Mouse (Mus musculus) left cerebral cortex, postnatal 36 days (tissue): ENCODE measurements at regions not wholly inside any gene's neighbourhood (a gene's known extent, or its start where the extent isn't known, plus 50 kb on each side); places are given as distances from the start of the nearest gene placed in this dataset.

ENCODE experiments used
- DNase-seq, 2 experiments: peaks; one replicate each; pipeline ENCODE4 v3.0.0; 2021 to 2022; ENCODE audit warnings: low spot score in 2 of 2, mixed read lengths in 1 of 2
- intact Hi-C: fragments of 180-260 bp; cut with DNase I; formaldehyde crosslinking; loops from one replicate; pipeline ENCODE4 v1.15.1; 2025

DNA sequence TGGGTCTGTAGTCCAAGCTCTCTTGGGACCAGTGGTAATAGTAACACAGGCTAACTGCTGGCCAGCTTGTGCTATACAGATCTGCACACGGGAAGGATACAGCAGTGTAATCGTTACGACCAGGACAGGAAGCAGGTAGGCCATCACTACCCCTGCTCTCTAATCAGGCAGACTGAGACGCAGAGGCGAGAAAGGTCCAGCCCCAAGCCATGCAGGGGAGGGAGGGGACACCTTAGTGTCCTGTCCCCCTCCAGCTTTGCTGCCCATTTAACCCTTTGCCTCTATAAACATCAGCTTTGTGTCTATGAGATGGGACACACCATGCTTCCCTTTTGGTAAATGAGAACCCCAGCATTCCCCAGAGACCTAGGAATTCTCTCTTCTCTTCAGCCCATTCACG, 249.9 kb downstream of the Bcl11b start:
- intact Hi-C loops = loop anchor here (10.0 kb wide), 1 partner anchor 241 kb away; no protein-coding TSS in a partner anchor
- no peak for DNase-seq

- intact Hi-C loops = loop anchor here (10.0 kb wide), 1 partner anchor 240 kb away; no protein-coding TSS in a partner anchor
- no peak for DNase-seq
These were observed 248.5 kb downstream of the Bcl11b start for GRCm38 (mm10) chr12:107754885-107755284.

GRCm38 (mm10) chr12:107755820-107756517, 247.4 kb downstream of the Bcl11b start:
- intact Hi-C loops = loop anchor here (10.0 kb wide), 1 partner anchor 239 kb away; no protein-coding TSS in a partner anchor
- no peak for DNase-seq

GRCm38 (mm10) chr12:107757184-107757583, 246.2 kb downstream of the Bcl11b start:
- intact Hi-C loops = loop anchor here (10.0 kb wide), 1 partner anchor 238 kb away; no protein-coding TSS in a partner anchor
- DNase-seq = no peak

DNA sequence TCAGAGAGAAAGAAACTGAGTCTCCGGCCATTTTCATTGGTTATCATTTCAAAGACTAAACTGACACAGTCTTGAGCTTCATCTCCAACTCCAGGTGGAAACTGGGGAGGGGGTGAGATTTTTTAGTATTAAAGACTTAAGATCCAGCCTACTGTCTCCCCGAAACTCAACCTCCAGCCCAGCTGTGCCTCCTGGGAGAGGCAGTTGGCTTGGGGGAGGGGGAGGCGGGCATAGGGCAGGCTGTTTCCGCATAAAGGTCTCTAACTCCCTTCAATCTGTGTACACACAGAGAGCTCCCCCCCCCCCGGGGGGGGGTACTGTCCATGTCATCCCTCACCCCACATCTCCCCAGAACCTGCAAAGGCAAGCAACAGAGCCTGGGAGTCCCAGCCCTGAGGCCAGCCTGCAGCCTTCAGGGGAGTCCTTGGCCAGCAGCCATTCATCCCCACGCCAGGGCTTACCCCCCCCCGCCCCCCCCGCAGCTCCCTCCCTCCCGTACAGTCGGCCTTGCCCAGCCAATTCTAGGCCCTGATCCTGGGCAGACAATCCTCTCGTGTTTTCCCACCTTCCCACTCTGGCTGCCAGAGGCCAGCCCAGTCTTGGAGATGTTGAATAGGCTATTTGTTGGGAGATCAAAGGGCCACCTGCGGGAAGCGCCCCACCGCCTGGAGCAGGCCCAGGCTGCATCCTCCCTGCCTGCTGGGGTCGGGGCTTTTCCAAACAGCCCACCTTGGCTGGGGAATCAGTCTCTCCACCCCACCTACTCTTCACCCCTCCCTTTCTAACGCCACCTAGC, 245.2 kb downstream of the Bcl11b start:
- no peak for DNase-seq
- intact Hi-C loops = loop anchor here (10.0 kb wide), 1 partner anchor 237 kb away; no protein-coding TSS in a partner anchor

DNA sequence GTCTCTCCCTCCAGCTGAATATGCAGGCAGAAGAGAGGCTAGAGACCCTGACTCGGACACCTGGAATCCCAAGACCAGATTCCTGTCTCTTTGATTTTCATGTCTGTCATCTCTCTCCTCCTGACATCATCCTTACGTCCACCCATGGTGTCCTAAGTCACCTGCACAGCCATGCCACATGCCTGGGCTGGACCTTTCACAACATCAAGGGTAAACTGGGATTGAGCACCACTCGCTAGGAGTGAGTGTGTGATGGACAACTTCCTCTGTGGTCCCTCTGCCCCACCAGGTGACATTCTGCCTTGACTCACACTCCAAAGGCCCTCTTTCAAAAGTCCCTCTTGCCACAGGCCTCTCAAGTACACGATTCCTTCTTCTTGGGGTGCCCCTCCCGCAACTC, 244.1 kb downstream of the Bcl11b start:
- DNase-seq = no peak
- intact Hi-C loops = loop anchor here (10.0 kb wide), 1 partner anchor 236 kb away; no protein-coding TSS in a partner anchor

DNA sequence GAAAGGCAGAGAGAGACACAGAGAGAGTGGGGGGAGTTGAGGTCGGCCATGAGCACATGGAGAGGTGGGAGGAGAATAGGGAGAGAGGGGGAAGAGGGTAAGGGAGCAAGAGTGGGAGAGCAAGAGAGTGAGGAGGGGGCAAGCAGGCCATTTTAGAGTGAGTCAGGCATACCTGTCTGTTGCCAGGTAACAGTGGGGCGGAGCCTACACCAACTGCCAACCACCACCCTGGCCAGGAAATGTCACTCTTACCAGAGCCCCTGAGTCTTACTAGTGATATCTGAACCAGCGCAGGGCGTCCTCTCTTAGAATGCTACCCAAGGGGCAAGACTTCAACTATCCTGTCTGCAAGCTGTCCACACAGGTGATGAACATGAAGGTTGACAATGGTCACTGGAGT, 243.5 kb downstream of the Bcl11b start:
- no peak for DNase-seq
- intact Hi-C loops = loop anchor here (10.0 kb wide), 1 partner anchor 235 kb away; no protein-coding TSS in a partner anchor

DNA sequence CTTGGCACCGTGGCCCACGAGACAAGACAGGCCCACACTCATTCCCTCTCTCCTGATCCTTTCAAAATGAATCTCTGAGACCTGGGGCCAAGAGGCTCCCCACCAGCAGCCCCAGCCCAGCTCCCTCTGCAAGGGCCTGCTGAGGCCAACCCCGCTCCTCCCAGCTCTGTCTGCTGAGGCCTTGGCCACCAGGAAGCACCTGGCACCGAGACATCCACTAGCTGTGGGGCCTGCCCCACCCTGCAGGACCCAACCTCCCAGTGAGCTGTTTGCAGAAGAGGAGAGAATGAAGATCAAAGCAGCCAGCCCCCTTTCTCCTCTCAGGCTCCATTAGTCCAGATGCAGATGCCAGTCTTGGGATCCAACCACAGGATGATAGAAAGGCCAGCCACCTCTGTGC, 241.3 kb downstream of the Bcl11b start:
- intact Hi-C loops = no loop called here
- no peak for DNase-seq

GRCm38 (mm10) chr12:107769801-107770515, 233.4 kb downstream of the Bcl11b start:
- intact Hi-C loops = no loop called here
- DNase-seq = no peak

- no peak for DNase-seq
These were observed 232.9 kb downstream of the Bcl11b start for GRCm38 (mm10) chr12:107770516-107770836.

DNA sequence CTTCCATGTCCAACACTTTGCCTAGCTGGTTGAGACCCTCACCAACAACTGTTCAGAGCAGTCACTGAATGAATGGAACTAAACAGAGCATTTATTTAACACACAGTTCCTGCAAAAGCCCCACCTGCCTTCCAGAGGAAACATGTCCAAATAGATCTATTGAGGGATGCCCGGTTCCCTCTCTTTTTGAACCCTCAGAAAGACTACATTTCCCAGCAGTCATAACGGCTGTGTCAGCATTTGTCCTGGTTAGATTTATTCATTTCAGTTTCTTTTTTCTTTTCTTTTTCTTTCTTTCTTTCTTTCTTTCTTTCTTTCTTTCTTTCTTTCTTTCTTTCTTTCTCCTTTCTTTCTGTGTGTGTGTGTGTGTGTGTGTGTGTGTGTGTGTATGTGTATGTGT, 232.1 kb downstream of the Bcl11b start:
- intact Hi-C loops = no loop called here
- no peak for DNase-seq

More at GRCm38 (mm10) chr12:107770516-107770836, 232.9 kb downstream of the Bcl11b start:
- intact Hi-C loops = no loop called here

DNA sequence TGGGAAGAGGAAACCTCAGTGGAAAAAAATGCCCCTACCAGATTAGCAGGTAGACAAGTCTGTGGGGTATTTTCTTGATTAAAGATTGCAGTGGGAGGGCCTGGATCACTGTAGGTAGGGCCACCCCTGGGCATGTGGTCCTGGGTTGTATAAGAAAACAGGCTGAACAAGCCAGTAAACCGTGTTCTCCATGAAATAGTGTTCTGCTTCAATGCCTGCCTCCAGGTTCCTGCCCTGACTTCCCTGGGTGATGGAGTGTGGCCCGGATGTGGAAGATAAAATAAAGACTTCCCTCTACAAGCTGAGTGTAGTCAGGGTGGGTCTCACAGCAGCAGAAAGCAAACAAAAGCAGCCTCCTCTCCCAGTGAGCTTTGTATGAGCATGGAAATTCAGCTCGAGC, 231.6 kb downstream of the Bcl11b start:
- no peak for DNase-seq
- intact Hi-C loops = no loop called here

DNA sequence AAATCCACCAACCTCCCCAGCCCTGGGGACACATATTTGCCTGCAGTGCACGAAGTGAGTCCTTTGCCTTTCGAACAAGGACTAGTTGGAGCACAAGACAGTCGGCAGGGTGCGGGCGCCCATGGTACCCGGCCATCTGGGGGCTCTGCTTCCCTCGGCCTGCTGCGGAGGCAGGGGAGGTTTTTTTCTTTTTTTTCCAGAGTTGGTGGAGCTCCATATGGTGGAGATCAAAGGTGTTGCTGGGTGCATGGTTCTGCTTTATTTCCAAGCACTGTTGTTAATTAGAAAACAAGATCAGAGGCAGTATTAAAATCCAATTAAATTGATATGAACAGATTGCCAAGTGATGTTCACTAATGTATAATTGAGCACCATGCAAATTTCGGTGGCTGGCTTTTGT, 225.4 kb downstream of the Bcl11b start:
- no peak for DNase-seq

DNA sequence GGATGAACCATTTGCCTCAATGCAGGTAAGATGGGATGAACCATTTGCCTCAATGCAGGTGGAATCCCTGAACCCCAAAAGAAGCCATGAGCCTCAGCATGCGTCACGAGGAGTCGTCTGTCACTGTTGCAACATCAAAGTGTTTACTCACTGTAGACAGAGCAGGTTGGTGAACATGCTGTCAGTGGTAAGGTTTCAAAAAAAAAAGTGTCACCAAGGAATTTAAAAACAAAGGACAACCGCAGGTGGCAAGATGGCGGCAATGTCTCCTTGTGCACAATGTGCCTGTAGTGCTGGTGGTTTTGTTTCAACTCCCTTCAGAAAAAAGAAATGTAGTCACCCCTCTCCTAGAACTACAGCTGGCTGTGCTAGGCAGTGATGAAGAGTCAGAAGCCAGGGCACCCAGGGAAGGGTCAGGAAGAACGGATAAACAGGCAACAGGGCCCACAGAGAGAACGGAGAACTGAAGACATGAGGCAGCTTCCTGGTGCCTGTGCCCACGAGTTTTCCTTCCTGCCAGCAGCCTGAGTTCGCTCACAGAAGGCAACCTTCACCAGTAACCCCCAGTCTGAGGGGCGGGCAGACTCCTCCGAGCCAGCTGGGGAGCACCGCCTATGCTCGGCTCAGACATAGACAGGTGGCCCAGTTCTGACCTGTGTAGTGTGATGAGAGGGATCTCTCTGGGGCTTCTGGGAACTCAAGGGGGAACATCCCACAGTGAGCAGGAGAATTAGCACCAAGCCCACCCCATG, 223.9 kb downstream of the Bcl11b start:
- no peak for DNase-seq
- intact Hi-C loops = no loop called here

More for the DNA sequence above, 225.4 kb downstream of the Bcl11b start:
- intact Hi-C loops = no loop called here

DNA sequence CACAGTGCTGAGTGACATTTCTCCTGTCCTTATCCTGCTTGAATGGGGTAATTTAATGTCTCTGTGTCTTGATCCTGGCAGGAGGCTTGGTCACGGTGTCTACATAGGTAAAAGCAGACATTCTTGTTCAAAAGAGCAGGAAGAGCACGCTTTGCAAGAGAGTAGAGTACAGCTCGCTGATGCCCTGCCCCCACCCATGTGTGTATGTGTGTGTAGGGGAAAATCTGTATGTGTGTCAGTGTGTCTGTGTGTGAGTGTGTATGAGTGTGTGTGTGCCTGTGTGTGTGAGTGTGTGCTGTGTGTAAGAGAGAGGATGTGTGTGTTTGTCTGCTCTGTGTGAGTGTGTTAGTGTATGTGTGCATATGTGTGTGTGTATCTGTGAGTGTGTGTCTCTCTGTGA, 221.3 kb downstream of the Bcl11b start:
- no peak for DNase-seq
- intact Hi-C loops = no loop called here

DNA sequence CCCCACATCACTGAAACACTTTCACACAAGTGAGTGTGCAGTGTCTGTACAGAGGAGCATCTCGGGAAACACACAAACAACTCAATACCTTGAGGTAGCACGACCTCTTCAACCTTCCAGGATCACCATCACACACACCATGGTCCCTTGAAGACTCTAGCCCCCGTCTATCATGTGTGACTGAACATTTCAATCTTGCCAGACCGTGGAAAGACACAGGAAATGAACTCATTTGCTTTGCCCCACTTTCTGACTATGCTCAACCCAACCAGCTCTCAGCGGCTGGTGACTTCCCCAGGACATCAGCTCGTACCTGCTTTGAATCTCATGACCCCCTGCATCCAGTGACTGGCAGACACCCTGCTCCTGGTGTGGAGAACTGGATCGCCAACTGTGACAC, 219.6 kb downstream of the Bcl11b start:
- DNase-seq = no peak
- intact Hi-C loops = no loop called here

DNA sequence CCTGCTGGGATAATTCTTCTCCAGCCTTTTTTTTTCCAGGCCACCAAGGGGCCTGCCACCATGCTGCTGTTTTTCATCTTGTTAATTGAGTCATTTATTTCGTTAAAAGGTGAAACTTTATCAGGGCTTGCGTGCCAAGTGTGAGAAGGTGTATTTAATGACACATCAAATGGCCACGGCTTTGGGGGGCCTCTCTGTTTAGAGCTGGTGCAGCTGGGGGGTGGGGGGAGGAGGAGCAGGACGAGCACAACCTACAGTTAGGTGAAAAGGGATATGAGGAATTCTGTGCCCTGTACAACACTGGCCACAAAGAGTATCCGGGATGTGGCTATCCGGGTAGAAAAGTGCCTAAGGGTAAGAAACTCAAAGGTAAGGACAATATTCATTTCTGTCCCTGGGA, 213.6 kb downstream of the Bcl11b start:
- intact Hi-C loops = no loop called here
- DNase-seq = no peak

DNA sequence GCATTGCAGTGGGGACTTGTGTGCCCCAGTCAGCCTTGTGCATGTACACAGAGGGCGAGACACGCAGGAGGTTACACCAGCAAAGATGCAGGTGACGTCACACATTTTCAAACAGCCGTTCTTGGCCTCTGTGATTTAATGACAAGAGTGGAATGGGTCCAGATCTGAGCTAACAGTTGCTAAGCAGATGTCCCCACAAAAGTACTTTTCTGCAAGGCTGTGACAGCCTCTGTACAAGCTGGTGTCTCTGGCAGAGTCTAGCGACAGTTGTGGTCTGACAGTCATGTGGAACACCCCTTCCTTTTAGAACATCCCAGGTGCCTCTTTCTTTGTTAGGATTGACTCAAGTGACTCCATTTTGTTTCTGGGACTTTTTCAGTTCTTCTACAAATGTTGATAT, 203.1 kb downstream of the Bcl11b start:
- DNase-seq = no peak
- intact Hi-C loops = no loop called here

DNA sequence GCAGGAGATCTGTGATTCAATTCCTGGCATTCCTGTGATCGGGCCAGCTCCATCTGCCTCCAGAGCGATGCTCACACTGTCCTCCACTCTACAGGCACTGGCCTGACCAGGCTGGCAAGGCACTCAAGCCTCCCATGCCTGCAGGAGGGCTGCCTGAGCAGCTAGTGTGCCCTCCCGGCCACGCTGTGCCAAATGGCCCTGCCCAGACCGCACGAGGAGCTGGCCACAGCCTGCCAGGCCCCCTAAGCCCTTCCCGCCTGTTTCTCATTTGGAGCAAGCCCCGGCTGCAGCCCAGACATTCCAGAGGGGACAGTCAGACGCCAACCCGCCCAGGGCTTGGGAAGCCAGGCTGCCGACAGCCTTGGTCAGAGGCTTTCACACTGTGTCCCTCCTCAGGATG, 195.8 kb downstream of the Bcl11b start:
- intact Hi-C loops = no loop called here
- DNase-seq = no peak
